In genomic region chr1:77473446-77474376, GRCm38 (mm10) we compare ENCODE assay signal across 31 mouse cellular contexts. TPM values are rescaled to one million over a fixed set of nuclear protein-coding genes. Genes with fewer than 3 reads are reported as not detected.
A peak's percentile ranks its signal among the peaks of the same experiment; 100 is the strongest.
DNase-seq lines count a peak whose midpoint lies in the region; ATAC-seq and TF ChIP-seq lines count a peak whose summit lies in the region.
"Had no signal": no experiment of that assay in that cellular context is flagged by ENCODE, and none has a peak within 500 bp of the region (broad histone marks: within the 10 kb centered on the region; RNA-seq: fewer than 3 reads in every experiment).

No protein-coding gene starts in this region.

- TF ChIP-seq CTCF in lung, postnatal 0 days (IDR thresholded peaks at IDR 0.05), result no peak

- H3K4me1 ChIP-seq in kidney, embryonic 16.5 days (ENCODE audit: insufficient read depth, low read length), result peaks cover 17% of the 10 kb centered on the region
- H3K4me1 ChIP-seq in lung, postnatal 0 days (ENCODE audit: insufficient read depth, low read depth, low read length), result peaks cover 10% of the 10 kb centered on the region; the same call in 1 of the 2 replicates

- H3K27me3 ChIP-seq in kidney, embryonic 16.5 days (ENCODE audit: insufficient read depth, low read length), result no peaks in the 10 kb centered on the region
- H3K27me3 ChIP-seq in lung, postnatal 0 days (replicated peaks; ENCODE audit: insufficient read depth, low read length), result no peaks in the 10 kb centered on the region
- H3K27me3 ChIP-seq: limb, embryonic 13.5 days; midbrain, embryonic 13.5 days; neural tube, embryonic 13.5 days; Patski had no signal

- no peaks in the 10 kb centered on the region for H3K36me3 ChIP-seq in kidney, embryonic 16.5 days (ENCODE audit: insufficient read depth, low read length)
- H3K36me3 ChIP-seq in lung, postnatal 0 days (ENCODE audit: insufficient read depth, low read length), result no peaks in the 10 kb centered on the region
- H3K36me3 ChIP-seq: midbrain, embryonic 13.5 days; neural tube, embryonic 13.5 days had no signal

- peak; percentile 63 for ATAC-seq in kidney, embryonic 16.5 days (ENCODE audit: low FRiP score, low TSS enrichment)
- peak; percentile 72 for ATAC-seq in lung, postnatal 0 days
- ATAC-seq: forebrain, postnatal 0 days; hindbrain, postnatal 0 days; midbrain, embryonic 13.5 days; Patski had no signal

- TF ChIP-seq EP300 in lung, postnatal 0 days (IDR thresholded peaks at IDR 0.05), result no peak

- H3K4me2 ChIP-seq in kidney, embryonic 16.5 days (replicated peaks; ENCODE audit: low read depth, low read length), result no peak overlapping the region
- no peak overlapping the region for H3K4me2 ChIP-seq in lung, postnatal 0 days (replicated peaks; ENCODE audit: low read depth, low read length)
- H3K4me2 ChIP-seq: limb, embryonic 13.5 days; liver, embryonic 11.5 days; midbrain, embryonic 13.5 days; neural tube, embryonic 13.5 days had no signal

- no peak overlapping the region for H3K4me3 ChIP-seq in kidney, embryonic 16.5 days (ENCODE audit: low read length)
- H3K4me3 ChIP-seq in lung, postnatal 0 days (ENCODE audit: low read depth, low read length), result no peak overlapping the region
- H3K4me3 ChIP-seq: heart, adult 2 months; hindbrain, embryonic 10.5 days; limb, embryonic 13.5 days; midbrain, embryonic 13.5 days; neural tube, embryonic 13.5 days had no signal

- no peaks in the 10 kb centered on the region for H3K9me3 ChIP-seq in kidney, embryonic 16.5 days (ENCODE audit: low read length)
- no peaks in the 10 kb centered on the region for H3K9me3 ChIP-seq in lung, postnatal 0 days (ENCODE audit: low read length)
- H3K9me3 ChIP-seq: hindbrain, embryonic 10.5 days; limb, embryonic 13.5 days; midbrain, embryonic 13.5 days; neural tube, embryonic 13.5 days had no signal

- no peak overlapping the region for H3K9ac ChIP-seq in kidney, embryonic 16.5 days (replicated peaks; ENCODE audit: low read length)
- H3K9ac ChIP-seq in lung, postnatal 0 days (replicated peaks; ENCODE audit: low read depth), result no peak overlapping the region
- H3K9ac ChIP-seq: forebrain, postnatal 0 days; limb, embryonic 13.5 days; midbrain, embryonic 13.5 days; neural tube, embryonic 13.5 days had no signal

- no peak overlapping the region for H3K27ac ChIP-seq in kidney, embryonic 16.5 days (ENCODE audit: low read length)
- no peak overlapping the region for H3K27ac ChIP-seq in lung, postnatal 0 days (ENCODE audit: low read length)
- H3K27ac ChIP-seq: heart, adult 2 months; hindbrain, embryonic 10.5 days; hindbrain, postnatal 0 days; limb, embryonic 13.5 days; macrophage; midbrain, embryonic 13.5 days; neural tube, embryonic 13.5 days; stomach, postnatal 0 days had no signal

- DNase-seq in heart, adult 11 months, result peak; percentile 37
- DNase-seq in heart, adult 18-20 months, result no peak
- no peak for DNase-seq in kidney, postnatal 4 days
- peak; percentile 50 for DNase-seq in lung, postnatal 0 days (ENCODE audit: low spot score)
- DNase-seq in lung, postnatal 36 days, result no peak
- DNase-seq in gastrocnemius, postnatal 4 days (ENCODE audit: low spot score in 2 of 2), result no peak
- no peak for DNase-seq in gastrocnemius, postnatal 25 days
- DNase-seq: adrenal gland, postnatal 14 days; cerebellum, adult 11 months; cerebellum, adult 9-10 months; cerebellum, postnatal 36 days; forebrain, postnatal 0 days; gastrocnemius, postnatal 10 days; heart, adult 2 months; heart, postnatal 14 days; kidney, adult 11 months; kidney, postnatal 10 days; right cerebral cortex, postnatal 4 days; thymus, adult 18-20 months; thymus, postnatal 25 days had no signal

- WGBS in kidney, embryonic 16.5 days, result 34% methylated on average over 12 of the region's 12 CpGs
- WGBS in lung, postnatal 0 days, result 31% methylated on average over 12 of the region's 12 CpGs

RNA-seq across cellular contexts. Expression of gene Epha4, which starts 41.2 kb away (rescaled TPM):
- 10 to 100 TPM; 45.0 to 48.9 TPM for total RNA-seq in heart, adult 18-20 months (2021)
- 17.0 and 19.6 TPM in 2 replicates for polyA plus RNA-seq in kidney, embryonic 16.5 days (2015; fragmentation: Nextera tagmentation; extraction: Ambion mirVana)
- polyA plus RNA-seq in lung, postnatal 0 days (2015; fragmentation: Nextera tagmentation; extraction: Ambion mirVana), result 9.5 and 9.6 TPM in 2 replicates
- 10 to 100 TPM; 10.7 to 12.8 TPM for total RNA-seq in gastrocnemius, postnatal 4 days (2021)
- total RNA-seq in gastrocnemius, postnatal 25 days (2021), result 1 to 10 TPM; 1.7 to 2.1 TPM
- total RNA-seq: MEL had no signal
- polyA plus RNA-seq: macrophage had no signal

Comparison
In these comparisons a context has a peak if more than half of its experiments do, and no peak if none do; other contexts are left out.
1. DNase-seq: peak in heart, adult 11 months (single experiment) and lung, postnatal 0 days (single experiment); none in heart, adult 18-20 months (0 of 2), kidney, postnatal 4 days (0 of 2), lung, postnatal 36 days (single experiment), gastrocnemius, postnatal 4 days (0 of 2) and gastrocnemius, postnatal 25 days (single experiment).